Mouse (Mus musculus) lung, postnatal 0 days (tissue): ENCODE measurements around the gene Cript. TPM values are rescaled to one million over a fixed set of nuclear protein-coding genes. Genes with fewer than 3 reads are reported as not detected.

Experiments used
- ATAC-seq: fragments of 200-750 bp; cut with Nextera tagmentation; 2 replicates; pipeline ENCODE4 v1.8.0; 2017; ENCODE audit warnings: moderate library complexity
- DNase-seq: peaks from one replicate; pipeline ENCODE4 v3.0.0-alpha.2; 2016; ENCODE audit warnings: low spot score
- H3K27ac ChIP-seq: fragments of 300-500 bp; sonication (generic); 2 replicates; pipeline ENCODE4 v1.5.1; 2014; ENCODE audit warnings: antibody characterized with exemption, mild to moderate bottlenecking, low read length, mixed read lengths
- H3K27me3 ChIP-seq: fragments of 300-500 bp; sonication (generic); replicated peaks from 2 replicates; pipeline ENCODE4 v1.6.1; 2014; ENCODE audit warnings: low read length, mixed read lengths; ENCODE audit not compliant: insufficient read depth
- H3K36me3 ChIP-seq: fragments of 300-500 bp; sonication (generic); 2 replicates; pipeline ENCODE4 v1.6.1; 2014; ENCODE audit warnings: low read length, mixed read lengths; ENCODE audit not compliant: insufficient read depth
- H3K4me1 ChIP-seq: fragments of 300-500 bp; sonication (generic); 2 replicates; pipeline ENCODE4 v1.6.1; 2014; ENCODE audit warnings: antibody characterized with exemption, low read depth, low read length, mixed read lengths; ENCODE audit not compliant: insufficient read depth
- H3K4me2 ChIP-seq: fragments of 300-500 bp; sonication (generic); replicated peaks from 2 replicates; pipeline ENCODE4 v1.6.1; 2014; ENCODE audit warnings: low read depth, mild to moderate bottlenecking, low read length, moderate library complexity, mixed read lengths
- H3K4me3 ChIP-seq: fragments of 300-500 bp; sonication (generic); 2 replicates; pipeline ENCODE4 v1.5.1; 2014; ENCODE audit warnings: low read depth, low read length
- H3K9ac ChIP-seq: fragments of 300-500 bp; sonication (generic); replicated peaks from 2 replicates; pipeline ENCODE4 v1.6.1; 2014; ENCODE audit warnings: low read depth, mild to moderate bottlenecking
- H3K9me3 ChIP-seq: fragments of 300-500 bp; sonication (generic); 2 replicates; pipeline ENCODE4 v1.6.1; 2016; ENCODE audit warnings: low read length, mixed read lengths
- CTCF ChIP-seq: IDR thresholded peaks from 2 replicates; pipeline ENCODE4 v1.5.1; 2016; ENCODE audit warnings: antibody characterized with exemption, mild to moderate bottlenecking
- EP300 ChIP-seq: IDR thresholded peaks from 2 replicates; pipeline ENCODE4 v1.6.1; 2016; ENCODE audit warnings: antibody characterized with exemption, mild to moderate bottlenecking, control low read depth
- WGBS: fragments of 180-500 bp; shearing (Covaris S2); extraction: QIAGEN DNeasy Blood & Tissue Kit; methylation state at CpG from one replicate; pipeline ENCODE4 v1.1.7; 2014; 5-methylcytosine and 5-hydroxymethylcytosine counted together
- polyA plus RNA-seq: library from polyadenylated mRNA; unstranded; fragments of >200 nt; fragmentation: Nextera tagmentation; extraction: Ambion mirVana; gene quantifications from 2 replicates; pipeline ENCODE4 v1.2.1, GENCODE M21; 2015

The Cript gene
- polyA plus RNA-seq, 1 experiment from 2014 or later = 164 TPM

DNA sequence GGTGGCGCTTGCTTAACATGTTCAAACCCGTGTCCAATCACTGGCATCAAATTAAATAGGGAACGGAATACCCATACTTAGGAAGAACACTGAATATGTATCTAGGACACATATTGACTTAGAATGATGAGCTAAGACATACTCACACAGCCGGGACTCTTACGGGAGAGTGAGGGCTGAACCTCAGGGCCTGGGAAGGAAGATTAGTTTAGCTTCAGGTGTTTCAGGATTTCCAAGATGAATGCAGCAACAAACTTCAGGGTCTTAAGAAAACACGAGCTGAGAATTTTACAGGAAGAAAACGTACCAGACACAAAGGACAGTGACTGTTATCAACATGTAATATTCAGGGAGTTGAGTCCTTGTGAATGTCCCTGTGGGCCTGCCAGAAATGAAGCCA, 55.4 kb downstream of the Cript start:
- 84% methylated on average over 7 of the region's 7 CpGs for WGBS
- H3K36me3 ChIP-seq = no peaks in the 10 kb centered on the region
- no peaks in the 10 kb centered on the region for H3K27me3 ChIP-seq
- H3K27ac ChIP-seq = no peak overlapping the region
- DNase-seq (no peak), ATAC-seq (no peak)
- H3K4me2 ChIP-seq = no peak overlapping the region
- TF ChIP-seq EP300 (no peak), CTCF (no peak)
- H3K4me1 ChIP-seq = no peaks in the 10 kb centered on the region
- H3K4me3 ChIP-seq = no peak overlapping the region
- H3K9me3 ChIP-seq = no peaks in the 10 kb centered on the region
- no peak overlapping the region for H3K9ac ChIP-seq

GRCm38 (mm10) chr17:87082547-87082946, 57.2 kb downstream of the Cript start:
- DNase-seq = no peak
- TF ChIP-seq CTCF = no peak
- TF ChIP-seq EP300 = no peak
- Histone ChIP-seq H3K27me3 (no peaks in the 10 kb centered on the region), H3K4me1 (no peaks in the 10 kb centered on the region), H3K4me2 (no peak overlapping the region), H3K4me3 (no peak overlapping the region), H3K36me3 (no peaks in the 10 kb centered on the region), H3K9me3 (no peaks in the 10 kb centered on the region), H3K9ac (no peak overlapping the region), H3K27ac (no peak overlapping the region)
- ATAC-seq = no peak
- 87% methylated on average over 4 of the region's 4 CpGs for WGBS

DNA sequence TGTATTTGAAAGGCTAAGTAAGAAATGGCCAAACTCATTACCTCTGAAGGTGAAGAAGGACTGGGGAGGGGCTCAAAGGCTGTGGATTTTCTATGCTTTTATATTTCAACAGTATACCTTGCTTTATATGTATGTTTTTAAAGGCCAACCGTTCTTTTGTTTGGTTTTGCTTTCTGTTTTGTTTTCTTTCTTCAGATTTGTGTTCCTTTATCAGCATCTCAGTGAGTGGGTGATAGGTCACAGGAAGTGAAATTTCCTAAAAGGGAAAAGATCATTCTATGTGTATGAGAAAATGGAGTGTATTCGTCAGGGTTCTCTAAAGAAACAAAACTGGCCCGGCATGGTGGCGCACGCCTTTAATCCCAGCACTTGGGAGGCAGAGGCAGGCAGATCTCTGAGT, 58.3 kb downstream of the Cript start:
- no peak for DNase-seq
- ATAC-seq = no peak
- H3K4me1 ChIP-seq = no peaks in the 10 kb centered on the region

More for the DNA sequence above, 58.3 kb downstream of the Cript start:
- Histone ChIP-seq H3K27me3 (no peaks in the 10 kb centered on the region), H3K9ac (no peak overlapping the region), H3K4me2 (no peak overlapping the region), H3K9me3 (no peaks in the 10 kb centered on the region), H3K27ac (no peak overlapping the region), H3K36me3 (no peaks in the 10 kb centered on the region), H3K4me3 (no peak overlapping the region)
- 76% methylated on average over 5 of the region's 5 CpGs for WGBS
- TF ChIP-seq CTCF (no peak), EP300 (no peak)

Other genes with a start within 250 kb of the Cript start
- gene Tmem247, start 108.2 kb upstream of the Cript start, polyA plus RNA-seq = not detected in 2 replicates
- not detected in 2 replicates for gene Atp6v1e2, start 77.7 kb upstream of the Cript start, polyA plus RNA-seq
- gene Rhoq, start 62.5 kb upstream of the Cript start, polyA plus RNA-seq = 10.7 and 11.5 TPM in 2 replicates
- 17.5 and 18.3 TPM in 2 replicates for gene Pigf, start 144 bp upstream of the Cript start, polyA plus RNA-seq
- gene Socs5, start 82.1 kb downstream of the Cript start, polyA plus RNA-seq = 9.5 and 10.5 TPM in 2 replicates
- gene Mcfd2, start 240.4 kb downstream of the Cript start, polyA plus RNA-seq = 132 and 145 TPM in 2 replicates